Mouse (Mus musculus) hematopoietic multipotent progenitor cell, adult 10-12 weeks (in vitro differentiated cells): ENCODE data around the gene Gm19345. TPM values are rescaled to one million over a fixed set of nuclear protein-coding genes. Genes with fewer than 3 reads are reported as not detected.

Experiments used
- polyA plus RNA-seq: library from polyadenylated mRNA; stranded (reverse); fragments of >175 nt; gene quantifications from 2 replicates; pipeline ENCODE4 v1.2.3, GENCODE M21; 2012; ENCODE audit warnings: low replicate concordance

Gene Gm19345
- 0.61 TPM in 1 of 2 replicates, not detected in the other for polyA plus RNA-seq

GRCm38 (mm10) chr7:19851858-19852570 is at the start of gene Gm19345:
TSS of gene Gm19345 (plus strand) at chr7:19852003.

GRCm38 (mm10) chr7:19822604-19823058 is 29.2 kb upstream of the Gm19345 start, which contains the start of gene Bcl3:
TSS of gene Bcl3 (minus strand) at chr7:19822770.

DNA sequence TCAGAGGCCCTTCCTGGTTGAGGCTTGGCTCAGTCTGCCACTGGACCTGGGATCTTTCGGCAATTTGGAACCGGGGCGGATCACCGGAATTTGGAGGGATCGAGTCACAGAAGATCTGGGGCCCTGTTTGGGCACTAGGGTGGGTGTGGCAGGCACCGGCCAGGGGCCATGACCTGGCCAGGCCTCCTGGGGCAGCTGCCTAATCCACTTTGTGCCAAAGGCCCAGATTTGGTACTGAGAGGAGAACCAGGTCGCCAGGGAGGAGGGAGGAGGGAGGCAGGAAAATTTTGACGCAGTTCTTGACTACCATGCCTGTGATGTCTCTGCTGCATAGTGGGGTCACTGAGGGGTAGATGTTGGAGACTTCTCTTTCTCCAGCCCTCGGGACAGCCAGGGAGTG is 9.4 kb downstream of the Gm19345 start, which contains the start of gene Ceacam16:
Gene Ceacam16, minus strand, starts transcription at position 101 of the 400 bp plus-strand sequence.

GRCm38 (mm10) chr7:19887849-19888248 is 36.0 kb downstream of the Gm19345 start, which contains the start of gene Ceacam19:
TSS of gene Ceacam19 (minus strand) at chr7:19887965.

Other genes with a start within 250 kb of the Gm19345 start
- gene Clasrp, start 247.5 kb upstream of the Gm19345 start, polyA plus RNA-seq: 111 and 288 TPM in 2 replicates
- gene Relb, start 222.6 kb upstream of the Gm19345 start, polyA plus RNA-seq: 52.9 and 128 TPM in 2 replicates
- gene Clptm1, start 187.0 kb upstream of the Gm19345 start, polyA plus RNA-seq: 105 and 205 TPM in 2 replicates
- 1.4 and 6.6 TPM in 2 replicates for gene Apoc2, start 174.1 kb upstream of the Gm19345 start, polyA plus RNA-seq
- 2.7 TPM in 1 of 2 replicates, not detected in the other for gene Gm44805, start 170.6 kb upstream of the Gm19345 start, polyA plus RNA-seq
- 0.61 TPM in 1 of 2 replicates, not detected in the other for gene Apoc4, start 170.5 kb upstream of the Gm19345 start, polyA plus RNA-seq
- 0.67 and 8.3 TPM in 2 replicates for gene Apoc1, start 159.3 kb upstream of the Gm19345 start, polyA plus RNA-seq
- gene Apoe, start 152.8 kb upstream of the Gm19345 start, polyA plus RNA-seq: 752 and 1,634 TPM in 2 replicates
- 85.0 and 96.7 TPM in 2 replicates for gene Tomm40, start 136.6 kb upstream of the Gm19345 start, polyA plus RNA-seq
- 1.8 and 3.7 TPM in 2 replicates for gene Nectin2, start 101.5 kb upstream of the Gm19345 start, polyA plus RNA-seq
- 3.2 and 3.8 TPM in 2 replicates for gene Bcam, start 81.0 kb upstream of the Gm19345 start, polyA plus RNA-seq
- gene Cblc, start 55.2 kb upstream of the Gm19345 start, polyA plus RNA-seq: 1.9 and 5.6 TPM in 2 replicates
- gene Bcl3, start 29.2 kb upstream of the Gm19345 start, polyA plus RNA-seq: 173 and 280 TPM in 2 replicates
- 24.7 and 81.2 TPM in 2 replicates for gene Ceacam16, start 9.3 kb downstream of the Gm19345 start, polyA plus RNA-seq
- 0.17 and 0.21 TPM in 2 replicates for gene Ceacam19, start 36.0 kb downstream of the Gm19345 start, polyA plus RNA-seq
- gene Pvr, start 69.2 kb downstream of the Gm19345 start, polyA plus RNA-seq: 2.9 and 3.6 TPM in 2 replicates
- 0.71 and 3.1 TPM in 2 replicates for gene Igsf23, start 98.8 kb downstream of the Gm19345 start, polyA plus RNA-seq
- gene Ceacam20, start 113.4 kb downstream of the Gm19345 start, polyA plus RNA-seq: not detected in 2 replicates
- gene Nlrp9b, start 139.5 kb downstream of the Gm19345 start, polyA plus RNA-seq: not detected in 2 replicates
- gene Vmn1r91, start 247.7 kb downstream of the Gm19345 start, polyA plus RNA-seq: not detected in 2 replicates